Mouse (Mus musculus) embryonic facial prominence, embryonic 11.5 days (tissue): Measurements from ENCODE around the gene Mgmt. TPM values are rescaled to one million over a fixed set of nuclear protein-coding genes. Genes with fewer than 3 reads are reported as not detected.

Experiments used
- ATAC-seq: fragments of 200-750 bp; cut with Nextera tagmentation; replicated peaks from 2 replicates; pipeline ENCODE4 v1.8.0; 2017; ENCODE audit warnings: low read depth; ENCODE audit not compliant: insufficient number of reproducible peaks, low FRiP score, low TSS enrichment
- DNase-seq: peaks from one replicate; pipeline ENCODE4 v3.0.0-alpha.2; 2015; ENCODE audit warnings: low spot score
- H3K27ac ChIP-seq: fragments of 300-500 bp; sonication (generic); replicated peaks from 2 replicates; pipeline ENCODE4 v1.5.1; 2014; ENCODE audit warnings: mild to moderate bottlenecking, low read depth, low read length, control low read depth
- H3K27me3 ChIP-seq: fragments of 300-500 bp; sonication (generic); 2 replicates; pipeline ENCODE4 v1.6.1; 2014; ENCODE audit warnings: mild to moderate bottlenecking, low read length, moderate library complexity, mixed read lengths; ENCODE audit not compliant: control insufficient read depth, insufficient read depth
- H3K36me3 ChIP-seq: fragments of 300-500 bp; sonication (generic); replicated peaks from 2 replicates; pipeline ENCODE4 v1.6.1; 2014; ENCODE audit warnings: low read depth, mild to moderate bottlenecking, low read length, moderate library complexity, mixed read lengths; ENCODE audit not compliant: control insufficient read depth, insufficient read depth
- H3K4me1 ChIP-seq: fragments of 300-500 bp; sonication (generic); 2 replicates; pipeline ENCODE4 v1.6.1; 2014; ENCODE audit warnings: low read length, mixed read lengths; ENCODE audit not compliant: control insufficient read depth, insufficient read depth
- H3K4me2 ChIP-seq: fragments of 300-500 bp; sonication (generic); 2 replicates; pipeline ENCODE4 v1.6.1; 2014; ENCODE audit warnings: low read depth, mild to moderate bottlenecking, control low read depth, low read length, moderate library complexity
- H3K4me3 ChIP-seq: fragments of 300-500 bp; sonication (generic); 2 replicates; pipeline ENCODE4 v1.5.1; 2014; ENCODE audit warnings: low read depth, low read length, control low read depth
- H3K9ac ChIP-seq: fragments of 300-500 bp; sonication (generic); replicated peaks from 2 replicates; pipeline ENCODE4 v1.6.1; 2014; ENCODE audit warnings: mild to moderate bottlenecking, control low read depth, low read length
- H3K9me3 ChIP-seq: fragments of 300-500 bp; sonication (generic); replicated peaks from 2 replicates; pipeline ENCODE4 v1.6.1; 2016; ENCODE audit warnings: mild to moderate bottlenecking, low read length, inconsistent platforms, mixed read lengths; ENCODE audit not compliant: control insufficient read depth
- WGBS: fragments of 180-500 bp; shearing (Covaris S2); extraction: QIAGEN DNeasy Blood & Tissue Kit; methylation state at CpG from one replicate; pipeline ENCODE4 v1.1.7; 2014; 5-methylcytosine and 5-hydroxymethylcytosine counted together
- polyA plus RNA-seq: library from polyadenylated mRNA; unstranded; fragments of >200 nt; fragmentation: Nextera tagmentation; extraction: Ambion mirVana; gene quantifications from 2 replicates; pipeline ENCODE4 v1.2.1, GENCODE M21; 2014

Gene Mgmt
- polyA plus RNA-seq, 1 experiment from 2014 or later = 5.0 TPM

DNA sequence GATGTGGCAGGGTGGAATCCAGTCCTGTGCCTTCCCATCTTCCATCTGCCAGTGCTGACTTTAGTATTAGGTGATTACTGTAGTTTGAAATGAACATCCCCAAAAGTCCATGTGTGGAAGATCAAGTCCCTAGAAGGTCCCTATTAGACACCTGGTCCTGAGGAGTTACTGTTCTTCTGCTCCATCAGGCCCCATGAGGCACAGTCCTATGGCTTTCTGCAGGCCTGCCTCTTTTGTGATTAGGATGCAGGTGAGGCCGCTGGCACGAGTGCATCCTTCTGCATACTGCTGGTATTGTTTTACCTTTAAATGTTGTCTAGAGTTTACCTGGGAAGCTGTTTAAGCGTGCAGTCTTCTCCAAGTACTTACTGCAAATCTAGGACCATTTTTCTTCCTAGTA, 21.6 kb downstream of the Mgmt start:
- Histone ChIP-seq H3K4me2 (no peak overlapping the region), H3K9ac (no peak overlapping the region), H3K9me3 (no peaks in the 10 kb centered on the region), H3K36me3 (no peaks in the 10 kb centered on the region), H3K4me1 (no peaks in the 10 kb centered on the region), H3K27ac (no peak overlapping the region), H3K4me3 (no peak overlapping the region), H3K27me3 (no peaks in the 10 kb centered on the region)
- WGBS = 74% methylated on average over 3 of the region's 3 CpGs
- DNase-seq (no peak), ATAC-seq (no peak)

DNA sequence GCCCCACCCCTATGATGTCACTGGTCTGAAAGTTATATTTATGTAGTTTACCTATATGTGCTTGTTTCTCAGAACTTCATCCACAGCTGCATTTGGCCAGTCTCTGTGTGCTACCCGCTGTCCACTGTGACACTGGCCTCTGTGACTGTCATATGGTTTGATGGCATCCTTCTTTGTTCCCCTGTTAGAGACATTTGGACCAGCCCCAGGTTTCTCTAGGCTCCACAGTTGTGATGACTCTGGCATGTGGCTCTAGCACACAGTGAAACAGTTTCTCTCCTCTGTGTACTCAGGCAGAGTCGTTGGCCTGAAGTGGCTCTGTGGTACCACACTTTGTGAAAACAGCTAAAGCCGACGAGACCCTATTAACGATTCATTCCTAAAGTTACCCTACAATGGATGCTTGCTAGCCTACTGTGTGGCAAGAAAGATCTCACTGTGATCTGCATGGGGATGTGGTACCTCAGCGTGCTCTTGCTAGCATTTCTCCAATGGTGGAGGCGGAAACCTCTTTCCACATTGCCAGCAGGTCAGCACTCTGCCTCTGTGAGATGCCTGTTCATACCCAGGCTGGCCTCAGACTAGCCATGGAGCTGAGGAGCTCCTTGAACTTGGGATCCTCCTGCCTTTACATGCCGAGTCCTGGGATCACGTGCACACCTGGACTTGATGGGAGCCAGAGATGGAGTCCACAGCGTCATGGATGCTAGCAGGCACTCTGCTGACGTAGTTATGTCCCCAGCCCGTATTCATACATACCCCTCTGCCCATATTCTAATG, 26.8 kb downstream of the Mgmt start:
- H3K27me3 ChIP-seq = no peaks in the 10 kb centered on the region
- no peaks in the 10 kb centered on the region for H3K9me3 ChIP-seq
- H3K4me1 ChIP-seq = no peaks in the 10 kb centered on the region

DNA sequence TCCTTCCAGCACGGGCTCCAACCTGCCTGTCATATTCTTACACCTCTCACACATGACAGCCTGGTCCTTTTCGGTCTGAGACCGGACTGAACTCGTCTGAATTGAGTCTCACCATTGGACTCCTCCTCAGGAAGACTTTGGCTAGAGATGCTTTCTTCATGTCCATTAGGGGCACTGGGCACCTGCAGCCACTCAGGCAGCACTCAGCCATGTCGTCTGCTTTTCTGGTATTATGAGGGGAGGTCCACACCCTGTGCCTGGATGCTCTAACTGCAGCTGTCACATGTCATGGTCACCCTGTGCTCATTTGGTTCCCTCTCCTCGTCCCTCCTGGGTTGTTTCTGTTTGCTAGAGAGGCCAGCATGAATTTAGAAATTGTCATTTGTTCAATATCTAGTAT, 27.8 kb downstream of the Mgmt start:
- H3K4me2 ChIP-seq = no peak overlapping the region
- H3K4me1 ChIP-seq = no peaks in the 10 kb centered on the region
- no peaks in the 10 kb centered on the region for H3K9me3 ChIP-seq
- DNase-seq = no peak
- no peaks in the 10 kb centered on the region for H3K27me3 ChIP-seq
- ATAC-seq = no peak
- no peak overlapping the region for H3K27ac ChIP-seq
- no peaks in the 10 kb centered on the region for H3K36me3 ChIP-seq
- no peak overlapping the region for H3K9ac ChIP-seq
- 75% methylated on average over 6 of the region's 6 CpGs for WGBS
- no peak overlapping the region for H3K4me3 ChIP-seq

More for the DNA sequence above, 26.8 kb downstream of the Mgmt start:
- H3K36me3 ChIP-seq = no peaks in the 10 kb centered on the region
- H3K4me3 ChIP-seq = no peak overlapping the region
- ATAC-seq = no peak
- DNase-seq = no peak
- H3K27ac ChIP-seq = no peak overlapping the region
- H3K9ac ChIP-seq = no peak overlapping the region
- no peak overlapping the region for H3K4me2 ChIP-seq
- 90% methylated on average over 12 of the region's 12 CpGs for WGBS

DNA sequence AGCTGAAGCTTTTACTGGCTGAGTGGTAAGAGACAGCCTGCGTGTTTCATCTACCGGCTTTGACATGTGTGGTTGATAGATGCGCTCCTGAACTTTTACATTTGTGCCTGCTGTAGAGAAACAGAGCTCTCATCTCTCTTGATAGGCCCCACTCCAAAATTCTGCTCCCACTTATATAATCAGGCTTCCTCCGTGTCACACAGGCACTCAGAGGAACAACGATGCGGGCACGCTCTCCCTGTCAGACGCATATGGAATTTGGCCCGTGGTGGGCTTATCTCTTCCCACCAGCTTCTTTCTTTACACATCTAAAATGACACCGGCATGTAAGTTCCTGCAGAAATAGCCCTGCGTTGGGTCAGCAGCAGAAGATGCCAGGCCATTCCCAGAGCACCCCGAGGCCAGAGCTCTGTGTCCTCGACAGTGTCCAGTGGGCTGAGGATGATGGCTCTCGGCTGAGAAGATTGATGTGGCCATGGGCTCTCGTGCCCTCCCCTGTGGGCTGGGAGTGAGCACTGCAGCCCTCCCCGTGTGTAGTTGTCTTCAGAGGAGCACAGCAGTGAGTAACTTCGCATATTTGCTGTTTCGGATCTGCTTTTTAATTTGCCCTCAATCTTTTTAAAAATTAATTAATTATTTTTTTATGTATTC, 30.3 kb downstream of the Mgmt start:
- 84% methylated on average over 18 of the region's 18 CpGs for WGBS
- no peaks in the 10 kb centered on the region for H3K36me3 ChIP-seq
- H3K4me2 ChIP-seq = no peak overlapping the region
- no peak overlapping the region for H3K4me3 ChIP-seq
- no peaks in the 10 kb centered on the region; the same call in 1 of the 2 replicates for H3K4me1 ChIP-seq
- ATAC-seq (no peak), DNase-seq (no peak)
- no peaks in the 10 kb centered on the region for H3K27me3 ChIP-seq
- H3K9me3 ChIP-seq = no peaks in the 10 kb centered on the region
- H3K9ac ChIP-seq = no peak overlapping the region
- H3K27ac ChIP-seq = no peak overlapping the region

DNA sequence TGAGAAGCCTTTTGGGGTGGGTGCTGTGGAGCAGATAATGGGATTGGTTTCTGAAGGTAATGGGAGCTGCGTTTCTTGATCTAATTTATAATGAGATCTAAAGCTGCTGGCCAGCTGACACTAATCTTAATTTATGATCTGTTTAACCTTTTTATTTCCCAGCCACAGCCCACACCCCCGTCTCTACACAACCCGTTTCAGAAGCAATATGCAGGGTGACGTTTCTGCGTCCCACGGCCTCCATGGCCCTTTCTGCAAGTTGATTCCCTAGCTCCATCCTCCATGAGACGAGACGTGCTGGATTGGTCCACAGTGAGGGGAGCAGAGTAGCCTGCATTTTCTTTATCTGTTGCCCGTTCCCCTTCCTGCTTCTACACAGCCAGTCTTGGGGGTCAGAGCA, 31.8 kb downstream of the Mgmt start:
- H3K4me1 ChIP-seq = no peaks in the 10 kb centered on the region; the same call in 1 of the 2 replicates
- H3K9ac ChIP-seq = no peak overlapping the region
- no peaks in the 10 kb centered on the region for H3K9me3 ChIP-seq
- H3K36me3 ChIP-seq = no peaks in the 10 kb centered on the region
- 58% methylated on average over 9 of the region's 9 CpGs for WGBS
- H3K4me3 ChIP-seq = no peak overlapping the region
- no peak for DNase-seq
- H3K27ac ChIP-seq = no peak overlapping the region
- ATAC-seq = no peak
- H3K4me2 ChIP-seq = no peak overlapping the region
- H3K27me3 ChIP-seq = no peaks in the 10 kb centered on the region

DNA sequence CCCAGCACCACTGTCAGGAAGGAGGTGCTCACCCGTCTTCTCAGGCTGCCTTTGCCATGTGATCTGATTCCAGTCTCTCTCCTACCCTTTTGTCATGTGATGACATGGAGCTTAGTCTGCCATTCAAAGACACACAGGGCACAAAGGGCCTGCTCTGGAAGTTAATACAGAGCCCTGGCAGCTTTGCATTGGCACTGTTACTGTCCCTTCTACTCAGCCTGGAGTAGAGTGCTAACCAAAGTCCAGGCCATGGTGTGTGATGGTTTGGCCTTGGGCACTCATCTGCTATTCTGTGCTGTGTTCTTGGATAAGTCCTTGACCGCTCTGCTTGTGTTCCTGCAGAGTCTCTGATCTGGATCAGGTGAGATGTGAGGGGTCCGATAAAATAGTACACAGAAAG, 36.0 kb downstream of the Mgmt start:
- Histone ChIP-seq H3K36me3 (no peaks in the 10 kb centered on the region), H3K27ac (no peak overlapping the region), H3K27me3 (no peaks in the 10 kb centered on the region), H3K4me1 (no peaks in the 10 kb centered on the region; the same call in 1 of the 2 replicates), H3K4me2 (no peak overlapping the region), H3K9ac (no peak overlapping the region), H3K9me3 (no peaks in the 10 kb centered on the region), H3K4me3 (no peak overlapping the region)
- DNase-seq (no peak), ATAC-seq (no peak)
- WGBS = 80% methylated on average over 3 of the region's 3 CpGs

DNA sequence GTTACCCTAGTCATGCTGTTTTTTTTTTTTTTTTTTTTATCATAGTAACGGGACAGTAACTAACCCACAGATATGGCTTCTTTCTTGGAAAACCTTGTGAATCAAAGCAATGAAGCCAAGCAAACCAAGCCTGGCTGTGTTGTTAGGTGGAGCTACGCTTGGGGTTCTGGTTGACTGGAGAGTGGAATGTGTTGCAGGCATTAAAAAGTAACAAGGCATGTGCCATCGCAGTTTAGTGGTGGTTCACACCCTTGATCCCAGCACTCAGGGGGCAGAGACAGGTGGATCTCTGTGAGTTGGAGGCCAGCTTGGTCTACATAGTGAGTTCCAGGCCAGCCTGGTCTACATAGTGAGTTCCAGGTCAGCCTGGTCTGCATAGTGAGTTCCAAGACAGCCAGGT, 39.0 kb downstream of the Mgmt start:
- H3K9ac ChIP-seq = no peak overlapping the region
- no peaks in the 10 kb centered on the region; the same call in 1 of the 2 replicates for H3K4me1 ChIP-seq
- no peak overlapping the region for H3K4me2 ChIP-seq
- no peaks in the 10 kb centered on the region for H3K27me3 ChIP-seq
- DNase-seq (no peak), ATAC-seq (no peak)
- no peak overlapping the region for H3K4me3 ChIP-seq
- no peaks in the 10 kb centered on the region for H3K9me3 ChIP-seq
- WGBS = 90% methylated on average over 3 of the region's 3 CpGs
- H3K27ac ChIP-seq = no peak overlapping the region
- H3K36me3 ChIP-seq = no peaks in the 10 kb centered on the region

DNA sequence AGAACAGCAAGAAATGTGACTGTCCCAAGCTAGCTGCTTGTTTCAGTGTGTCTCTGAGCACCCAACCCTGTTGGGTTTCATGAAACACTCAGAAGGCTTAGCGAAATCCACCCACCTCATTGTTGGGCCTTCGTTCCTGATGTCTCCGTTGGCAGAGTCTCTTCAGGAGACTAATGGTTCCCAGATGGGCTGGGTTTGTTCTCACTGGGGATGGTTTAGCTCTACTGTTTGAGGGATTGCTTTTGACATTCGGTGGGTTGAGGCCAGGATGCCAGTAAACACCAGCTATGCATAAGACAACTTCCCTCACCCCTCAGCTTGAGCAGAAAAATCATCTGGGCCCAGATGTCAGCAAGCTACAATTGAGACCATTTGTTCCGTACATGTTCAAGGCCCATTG, 39.9 kb downstream of the Mgmt start:
- H3K4me3 ChIP-seq = no peak overlapping the region
- no peaks in the 10 kb centered on the region for H3K4me1 ChIP-seq
- no peaks in the 10 kb centered on the region for H3K9me3 ChIP-seq
- no peaks in the 10 kb centered on the region for H3K27me3 ChIP-seq
- no peaks in the 10 kb centered on the region for H3K36me3 ChIP-seq
- no peak overlapping the region for H3K4me2 ChIP-seq
- H3K9ac ChIP-seq = no peak overlapping the region
- 59% methylated on average over 5 of the region's 5 CpGs for WGBS
- DNase-seq (peak; percentile 24), ATAC-seq (no peak)
- H3K27ac ChIP-seq = no peak overlapping the region
